Mouse (Mus musculus) liver, adult 2 months (tissue): ENCODE measurements at regions not wholly inside any gene's neighbourhood (a gene's known extent, or its start where the extent isn't known, plus 50 kb on each side); places are given as distances from the start of the nearest gene placed in this dataset.

Source experiments
- CTCF ChIP-seq: fragments of 200-500 bp; IDR thresholded peaks from 2 replicates; pipeline ENCODE4 v1.5.1; 2011; ENCODE audit warnings: low read depth, low read length, control low read depth
- POLR2A ChIP-seq: fragments of 200-500 bp; IDR thresholded peaks from 2 replicates; pipeline ENCODE4 v1.6.1; 2011; ENCODE audit warnings: low read length, control low read depth; ENCODE audit not compliant: insufficient read depth; ENCODE audit errors: extremely low read depth

DNA sequence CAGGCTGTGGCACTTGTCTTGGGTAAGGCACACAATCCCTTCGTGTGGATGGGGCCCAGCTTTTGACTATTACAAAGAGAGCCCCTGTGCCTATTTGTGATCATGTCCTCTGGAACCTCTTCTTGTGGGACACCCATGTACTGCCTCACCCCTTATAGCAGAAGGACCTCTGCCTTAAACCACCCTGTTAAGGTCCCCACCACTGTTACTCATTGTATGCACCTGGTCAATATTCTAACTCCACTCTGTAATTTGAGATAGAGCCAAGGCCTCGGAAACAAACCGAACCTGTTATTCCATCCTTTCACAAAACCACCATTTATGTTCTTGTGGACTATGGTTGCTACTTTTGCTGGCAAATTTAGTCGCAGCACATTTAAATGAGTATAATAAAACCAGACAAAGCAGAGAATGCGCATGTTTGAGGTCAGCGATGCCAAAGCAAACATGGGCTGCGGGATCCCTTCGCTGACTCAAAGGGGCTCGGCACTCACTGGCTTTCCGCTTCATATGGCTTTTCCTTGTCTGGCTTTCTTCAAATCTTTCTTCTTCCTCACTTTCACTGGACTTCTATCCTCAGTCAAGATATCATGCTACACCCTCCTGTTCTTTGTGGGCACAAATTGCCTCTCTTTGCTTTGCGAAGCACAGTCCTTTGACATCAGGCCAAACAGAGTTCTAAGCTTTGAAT lies 129.9 kb upstream of the Fam3c start:
- TF ChIP-seq POLR2A (no peak), CTCF (no peak)
